Mouse (Mus musculus) E14TG2a.4 (cell line): ENCODE results near the gene Hgfac.

ENCODE experiments used
- H3K27me3 ChIP-seq: 2 replicates; pipeline ENCODE4 v1.6.1; 2014; ENCODE audit warnings: low read length, control low read depth; ENCODE audit not compliant: insufficient read depth
- H3K36me3 ChIP-seq: 2 replicates; pipeline ENCODE4 v1.6.1; 2014; ENCODE audit warnings: low read length, control low read depth; ENCODE audit not compliant: insufficient read depth
- H3K4me1 ChIP-seq: replicated peaks from 2 replicates; pipeline ENCODE4 v1.6.1; 2014; ENCODE audit warnings: low read depth, low read length, control low read depth
- H3K4me3 ChIP-seq: replicated peaks from 2 replicates; pipeline ENCODE4 v1.5.1; 2014; ENCODE audit warnings: mild to moderate bottlenecking, low read length
- H3K9me3 ChIP-seq: 2 replicates; pipeline ENCODE4 v1.6.1; 2014; ENCODE audit warnings: low read length, control low read depth
- CTCF ChIP-seq: conservative IDR thresholded peaks from 2 replicates; pipeline ENCODE4 v1.5.1; 2014; ENCODE audit warnings: low read length
- NANOG ChIP-seq: IDR thresholded peaks from 2 replicates; pipeline ENCODE4 v1.6.1; 2014; ENCODE audit warnings: borderline replicate concordance, low read length, mixed read lengths
- POU5F1 ChIP-seq: IDR thresholded peaks from 2 replicates; pipeline ENCODE4 v1.6.1; 2014; ENCODE audit warnings: low read length, borderline replicate concordance

Hgfac gene

DNA sequence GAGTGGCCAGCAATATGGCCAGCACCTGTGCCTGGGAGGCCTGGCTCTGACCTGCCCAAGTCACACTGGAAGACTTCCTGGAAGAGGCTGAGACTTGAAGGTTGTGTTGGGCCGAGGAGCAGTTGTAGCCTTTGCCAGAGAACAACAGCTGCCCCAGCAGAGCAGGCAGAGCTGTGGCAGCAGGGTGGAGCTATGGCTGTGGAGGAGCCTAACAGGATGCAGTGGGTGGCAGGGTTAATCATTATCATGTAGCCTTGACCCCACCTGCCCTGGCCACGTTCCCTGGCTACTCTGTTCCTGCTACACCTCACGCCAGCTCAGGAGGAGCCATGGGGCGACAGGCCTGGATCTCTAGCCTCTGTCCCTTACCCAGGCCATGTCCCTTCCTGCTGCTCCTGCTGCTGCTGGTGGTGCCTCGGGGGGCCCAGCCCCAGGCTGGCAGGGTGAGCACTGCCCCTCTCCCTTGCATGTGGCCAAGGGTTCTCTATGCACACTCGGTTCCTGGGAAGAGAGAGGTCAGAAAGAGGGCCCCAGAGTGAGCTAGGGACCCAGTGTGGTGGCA, at the start of gene Hgfac:
TSS of gene Hgfac (plus strand) at position 242 of the 562 bp plus-strand sequence.
- Histone ChIP-seq H3K36me3 (no peaks in the 10 kb centered on the region), H3K27me3 (peaks cover 8% of the 10 kb centered on the region), H3K9me3 (no peaks in the 10 kb centered on the region), H3K4me1 (0 out of 2 replicates have a peak, but pooled peaks cover 3% of the 10 kb centered on the region), H3K4me3 (no peak within 1 kb of the TSS)
- no peak for TF ChIP-seq NANOG

DNA sequence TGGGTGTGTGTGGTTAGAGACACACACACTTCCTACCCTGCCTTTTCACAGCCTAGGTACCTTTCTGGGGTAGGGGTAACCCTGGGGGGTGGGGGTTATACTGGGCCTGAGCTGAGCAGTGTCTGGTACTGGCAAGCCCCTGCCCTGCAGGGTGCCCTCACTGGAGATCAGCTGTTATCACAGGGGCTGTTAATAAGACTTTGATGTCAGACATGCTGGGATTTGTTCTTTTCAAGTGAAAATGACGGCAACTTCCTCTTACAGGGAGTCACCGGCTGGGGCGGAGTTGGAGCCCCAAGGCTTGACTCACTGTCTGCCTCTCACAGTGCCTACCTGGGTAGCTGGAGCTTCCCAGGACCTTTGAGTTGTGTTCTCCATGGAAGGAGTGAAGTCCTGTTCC, 42.6 kb upstream of the Hgfac start:
- no peaks in the 10 kb centered on the region for H3K36me3 ChIP-seq
- peaks cover 55% of the 10 kb centered on the region for H3K4me1 ChIP-seq
- H3K9me3 ChIP-seq, result no peaks in the 10 kb centered on the region
- H3K27me3 ChIP-seq, result peaks cover 63% of the 10 kb centered on the region
- no peak overlapping the region for H3K4me3 ChIP-seq
- TF ChIP-seq CTCF (no peak), NANOG (peak; percentile 84)

DNA sequence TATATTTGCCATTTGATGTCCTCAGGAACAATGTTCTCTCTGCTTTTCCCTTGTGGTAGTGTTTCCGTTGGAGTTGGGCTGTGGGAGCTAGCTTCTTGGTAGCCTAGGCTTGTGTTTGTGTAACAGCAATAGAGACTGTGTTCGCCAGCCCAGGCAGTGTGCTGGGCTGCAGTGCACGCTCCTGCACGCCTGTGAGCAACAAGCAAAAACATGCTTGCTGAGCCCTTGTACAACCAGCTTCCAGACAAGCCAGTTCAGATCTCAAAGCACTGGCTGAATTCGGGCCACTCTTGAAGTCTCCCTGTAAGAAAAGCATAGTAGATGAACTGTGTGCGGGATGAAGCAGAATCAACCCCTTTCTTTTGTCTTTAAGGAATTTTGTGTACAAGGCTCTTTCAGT, 42.0 kb upstream of the Hgfac start:
- TF ChIP-seq CTCF, result no peak
- no peak for TF ChIP-seq NANOG
- TF ChIP-seq POU5F1, result no peak

GRCm38 (mm10) chr5:35000323-35000722, 41.0 kb upstream of the Hgfac start:
- H3K9me3 ChIP-seq, result no peaks in the 10 kb centered on the region
- peaks cover 61% of the 10 kb centered on the region for H3K4me1 ChIP-seq
- no peak overlapping the region for H3K4me3 ChIP-seq
- no peaks in the 10 kb centered on the region for H3K36me3 ChIP-seq
- TF ChIP-seq NANOG, result no peak
- no peak for TF ChIP-seq POU5F1
- TF ChIP-seq CTCF, result no peak
- peaks cover 58% of the 10 kb centered on the region for H3K27me3 ChIP-seq

More for the DNA sequence above, 42.0 kb upstream of the Hgfac start:
- H3K4me3 ChIP-seq, result no peak overlapping the region
- no peaks in the 10 kb centered on the region for H3K36me3 ChIP-seq
- H3K27me3 ChIP-seq, result peaks cover 64% of the 10 kb centered on the region
- peaks cover 55% of the 10 kb centered on the region for H3K4me1 ChIP-seq
- H3K9me3 ChIP-seq, result no peaks in the 10 kb centered on the region

- H3K4me1 ChIP-seq, result peaks cover 61% of the 10 kb centered on the region
- no peaks in the 10 kb centered on the region for H3K9me3 ChIP-seq
- no peak for TF ChIP-seq CTCF
- TF ChIP-seq POU5F1, result no peak
- no peak for TF ChIP-seq NANOG
- peaks cover 51% of the 10 kb centered on the region for H3K27me3 ChIP-seq
- no peak overlapping the region for H3K4me3 ChIP-seq
- H3K36me3 ChIP-seq, result no peaks in the 10 kb centered on the region
Measured at GRCm38 (mm10) chr5:35001144-35001543, 40.2 kb upstream of the Hgfac start.

- Histone ChIP-seq H3K9me3 (no peaks in the 10 kb centered on the region), H3K27me3 (peaks cover 42% of the 10 kb centered on the region), H3K36me3 (no peaks in the 10 kb centered on the region), H3K4me3 (no peak overlapping the region), H3K4me1 (peaks cover 52% of the 10 kb centered on the region)
- TF ChIP-seq POU5F1 (no peak), NANOG (no peak), CTCF (no peak)
Measured at GRCm38 (mm10) chr5:35003611-35004162, 37.6 kb upstream of the Hgfac start.

DNA sequence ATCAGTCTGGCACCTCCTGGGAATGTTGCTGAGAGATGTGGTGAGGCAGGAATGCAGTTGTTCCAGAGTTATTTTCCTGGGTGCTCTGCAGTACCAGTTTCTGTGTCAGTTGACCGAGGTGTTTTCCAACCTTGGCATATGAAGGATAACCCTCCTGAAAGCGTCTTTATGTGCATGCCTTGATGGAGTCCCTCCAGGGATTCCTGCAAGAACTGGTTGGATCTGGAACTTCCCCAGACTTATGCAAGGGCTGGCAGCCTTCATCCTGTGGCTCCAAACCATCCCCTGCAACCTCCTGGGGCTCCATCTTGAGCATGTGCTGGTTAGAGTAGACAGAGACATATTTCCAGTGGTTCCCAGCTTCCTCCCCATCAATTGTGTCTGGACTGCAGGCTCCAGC, 36.5 kb upstream of the Hgfac start:
- no peaks in the 10 kb centered on the region for H3K36me3 ChIP-seq
- H3K9me3 ChIP-seq, result no peaks in the 10 kb centered on the region
- H3K27me3 ChIP-seq, result peaks cover 40% of the 10 kb centered on the region
- peaks cover 41% of the 10 kb centered on the region for H3K4me1 ChIP-seq
- H3K4me3 ChIP-seq, result no peak overlapping the region
- TF ChIP-seq NANOG (no peak), POU5F1 (no peak), CTCF (no peak)

GRCm38 (mm10) chr5:35005659-35006058, 35.6 kb upstream of the Hgfac start:
- H3K4me3 ChIP-seq, result no peak overlapping the region

GRCm38 (mm10) chr5:35006599-35006998, 34.7 kb upstream of the Hgfac start:
- H3K27me3 ChIP-seq, result peaks cover 25% of the 10 kb centered on the region
- no peaks in the 10 kb centered on the region for H3K36me3 ChIP-seq
- H3K4me1 ChIP-seq, result peaks cover 26% of the 10 kb centered on the region
- TF ChIP-seq POU5F1 (no peak), NANOG (no peak), CTCF (no peak)
- no peak overlapping the region for H3K4me3 ChIP-seq
- H3K9me3 ChIP-seq, result no peaks in the 10 kb centered on the region

More at GRCm38 (mm10) chr5:35005659-35006058, 35.6 kb upstream of the Hgfac start:
- no peaks in the 10 kb centered on the region for H3K36me3 ChIP-seq
- peaks cover 35% of the 10 kb centered on the region for H3K4me1 ChIP-seq
- peaks cover 32% of the 10 kb centered on the region for H3K27me3 ChIP-seq
- H3K9me3 ChIP-seq, result no peaks in the 10 kb centered on the region
- TF ChIP-seq NANOG (no peak), CTCF (no peak), POU5F1 (no peak)
